Mouse (Mus musculus) forebrain, embryonic 10.5 days (tissue): ENCODE measurements around the gene Pold4. TPM values are rescaled to one million over a fixed set of nuclear protein-coding genes. Genes with fewer than 3 reads are reported as not detected.

Source experiments
- DNase-seq: peaks from one replicate; pipeline ENCODE4 v3.0.0-alpha.2; 2017; ENCODE audit warnings: low spot score; ENCODE audit errors: extremely low spot score
- H3K27ac ChIP-seq: fragments of 300-500 bp; sonication (generic); 2 replicates; pipeline ENCODE4 v1.5.1; 2016; ENCODE audit warnings: mild to moderate bottlenecking
- H3K27me3 ChIP-seq: fragments of 300-500 bp; sonication (generic); 2 replicates; pipeline ENCODE4 v1.6.1; 2016; ENCODE audit warnings: mild to moderate bottlenecking; ENCODE audit not compliant: poor library complexity, severe bottlenecking
- H3K36me3 ChIP-seq: fragments of 300-500 bp; sonication (generic); replicated peaks from 2 replicates; pipeline ENCODE4 v1.6.1; 2016; ENCODE audit warnings: mild to moderate bottlenecking, moderate library complexity
- H3K4me1 ChIP-seq: fragments of 300-500 bp; sonication (generic); 2 replicates; pipeline ENCODE4 v1.6.1; 2016
- H3K4me3 ChIP-seq: fragments of 300-500 bp; sonication (generic); 2 replicates; pipeline ENCODE4 v1.5.1; 2016; ENCODE audit warnings: mild to moderate bottlenecking, moderate library complexity
- H3K9me3 ChIP-seq: fragments of 300-500 bp; sonication (generic); 2 replicates; pipeline ENCODE4 v1.6.1; 2016; ENCODE audit warnings: mild to moderate bottlenecking, moderate library complexity
- WGBS: fragments of 180-500 bp; shearing (Covaris S2); methylation state at CpG from one replicate; pipeline ENCODE4 v1.1.7; 2016; 5-methylcytosine and 5-hydroxymethylcytosine counted together
- microRNA-seq: library from miRNA; unstranded; fragments of <30 nt; microRNA quantifications from one replicate; pipeline ENCODE4, GENCODE M21; 2017
- polyA plus RNA-seq: library from polyadenylated mRNA; unstranded; fragments of >200 nt; fragmentation: Nextera tagmentation; extraction: Ambion mirVana; gene quantifications from 2 replicates; pipeline ENCODE4 v1.2.1, GENCODE M21; 2016

The Pold4 gene
- polyA plus RNA-seq, 1 experiment from 2014 or later: 10.6 TPM

- no peaks in the 10 kb centered on the region for H3K9me3 ChIP-seq
- peaks cover 55% of the 10 kb centered on the region for H3K27me3 ChIP-seq
- peaks cover 12% of the 10 kb centered on the region; the same call in 1 of the 2 replicates for H3K36me3 ChIP-seq
- H3K27ac ChIP-seq: no peak overlapping the region
- 70% methylated on average over 6 of the region's 6 CpGs for WGBS
- H3K4me1 ChIP-seq: peaks cover 11% of the 10 kb centered on the region
- no peak overlapping the region for H3K4me3 ChIP-seq
- DNase-seq: no peak
Measured at GRCm38 (mm10) chr19:4270187-4270586, 38.5 kb downstream of the Pold4 start.

- Histone ChIP-seq H3K4me1 (peaks cover 11% of the 10 kb centered on the region), H3K4me3 (no peak overlapping the region), H3K27me3 (peaks cover 55% of the 10 kb centered on the region), H3K9me3 (0 out of 2 replicates have a peak, but pooled peaks cover 3% of the 10 kb centered on the region), H3K27ac (no peak overlapping the region), H3K36me3 (peaks cover 14% of the 10 kb centered on the region; the same call in 1 of the 2 replicates)
- DNase-seq: no peak
- WGBS: 93% methylated on average over 11 of the region's 11 CpGs
Measured at GRCm38 (mm10) chr19:4270972-4271371, 39.3 kb downstream of the Pold4 start.

GRCm38 (mm10) chr19:4279487-4279886 is 47.8 kb downstream of the Pold4 start:
- Histone ChIP-seq H3K4me1 (peaks cover 23% of the 10 kb centered on the region), H3K4me3 (no peak overlapping the region), H3K27me3 (peaks cover 16% of the 10 kb centered on the region), H3K9me3 (peaks cover 11% of the 10 kb centered on the region; the same call in 1 of the 2 replicates), H3K27ac (no peak overlapping the region), H3K36me3 (peaks cover 29% of the 10 kb centered on the region)
- DNase-seq: no peak
- WGBS: 94% methylated on average over 1 of the region's 1 CpGs

GRCm38 (mm10) chr19:4280425-4280824 is 48.7 kb downstream of the Pold4 start:
- H3K9me3 ChIP-seq: peaks cover 11% of the 10 kb centered on the region; the same call in 1 of the 2 replicates
- H3K4me1 ChIP-seq: peaks cover 23% of the 10 kb centered on the region
- H3K27me3 ChIP-seq: peaks cover 16% of the 10 kb centered on the region
- no peak overlapping the region for H3K27ac ChIP-seq
- no peak for DNase-seq
- peaks cover 38% of the 10 kb centered on the region for H3K36me3 ChIP-seq
- no peak overlapping the region for H3K4me3 ChIP-seq
- 95% methylated on average over 9 of the region's 9 CpGs for WGBS

- H3K9me3 ChIP-seq: peaks cover 6% of the 10 kb centered on the region; the same call in 1 of the 2 replicates
- under 1% methylated on average over 48 of the region's 50 CpGs for WGBS
- H3K4me1 ChIP-seq: peaks cover 23% of the 10 kb centered on the region
- peak within 1 kb of the TSS; percentile 73 for H3K4me3 ChIP-seq
- H3K36me3 ChIP-seq: peaks cover 59% of the 10 kb centered on the region
- DNase-seq: peak; percentile 89
- peaks cover 16% of the 10 kb centered on the region for H3K27me3 ChIP-seq
- peak within 1 kb of the TSS; percentile 83 for H3K27ac ChIP-seq
Measured at GRCm38 (mm10) chr19:4282898-4283553, 51.3 kb downstream of the Pold4 start, which contains the start of gene Ankrd13d. Gene Ankrd13d, minus strand, starts transcription at chr19:4283137.

Small RNAs within 50 kb of the gene (microRNA-seq; reads per million reads assigned to microRNA genes)
- gene Gm26115 (not detected), gene Mir6985 (not detected)

Other genes with a start within 250 kb of the Pold4 start
- gene Acy3, start 245.3 kb upstream of the Pold4 start, polyA plus RNA-seq: 1.8 and 2.5 TPM in 2 replicates
- gene Tbx10, start 239.1 kb upstream of the Pold4 start, polyA plus RNA-seq: not detected in 2 replicates
- 24.8 and 30.4 TPM in 2 replicates for gene Nudt8, start 231.3 kb upstream of the Pold4 start, polyA plus RNA-seq
- gene Gm49405, start 231.3 kb upstream of the Pold4 start, polyA plus RNA-seq: 2.8 and 3.5 TPM in 2 replicates
- 3.6 and 4.0 TPM in 2 replicates for gene Doc2g, start 228.6 kb upstream of the Pold4 start, polyA plus RNA-seq
- 208 and 210 TPM in 2 replicates for gene Ndufv1, start 219.1 kb upstream of the Pold4 start, polyA plus RNA-seq
- gene Gstp1, start 193.9 kb upstream of the Pold4 start, polyA plus RNA-seq: 412 and 423 TPM in 2 replicates
- gene Gstp2, start 185.9 kb upstream of the Pold4 start, polyA plus RNA-seq: 0.27 and 0.46 TPM in 2 replicates
- not detected in 2 replicates for gene Gstp3, start 172.3 kb upstream of the Pold4 start, polyA plus RNA-seq
- gene Cabp2, start 150.3 kb upstream of the Pold4 start, polyA plus RNA-seq: not detected in 2 replicates
- gene Cdk2ap2, start 134.7 kb upstream of the Pold4 start, polyA plus RNA-seq: 85.8 and 86.6 TPM in 2 replicates
- gene Pitpnm1, start 131.9 kb upstream of the Pold4 start, polyA plus RNA-seq: 12.1 and 15.8 TPM in 2 replicates
- 55.2 and 56.5 TPM in 2 replicates for gene Aip, start 106.0 kb upstream of the Pold4 start, polyA plus RNA-seq
- gene Gpr152, start 92.1 kb upstream of the Pold4 start, polyA plus RNA-seq: not detected in 2 replicates
- gene Cabp4, start 87.9 kb upstream of the Pold4 start, polyA plus RNA-seq: not detected in 2 replicates
- 128 and 130 TPM in 2 replicates for gene Coro1b, start 83.3 kb upstream of the Pold4 start, polyA plus RNA-seq
- 0.71 TPM in 1 of 2 replicates, not detected in the other for gene Ptprcap, start 78.3 kb upstream of the Pold4 start, polyA plus RNA-seq
- gene Rps6kb2, start 68.5 kb upstream of the Pold4 start, polyA plus RNA-seq: 59.7 TPM in 2 replicates
- gene Carns1, start 56.4 kb upstream of the Pold4 start, polyA plus RNA-seq: 2.5 TPM in 2 replicates
- gene Tbc1d10c, start 40.6 kb upstream of the Pold4 start, polyA plus RNA-seq: 0.43 and 0.47 TPM in 2 replicates
- 998 and 1,002 TPM in 2 replicates for gene Ppp1ca, start 39.8 kb upstream of the Pold4 start, polyA plus RNA-seq
- 57.4 and 67.1 TPM in 2 replicates for gene Rad9a, start 30.2 kb upstream of the Pold4 start, polyA plus RNA-seq
- 0.86 and 1.1 TPM in 2 replicates for gene Clcf1, start 17.7 kb upstream of the Pold4 start, polyA plus RNA-seq
- gene AC109138.7, start 17.5 kb upstream of the Pold4 start, polyA plus RNA-seq: not detected in 2 replicates
- gene Ssh3, start 37.3 kb downstream of the Pold4 start, polyA plus RNA-seq: 3.1 and 3.6 TPM in 2 replicates
- 7.9 and 9.2 TPM in 2 replicates for gene Ankrd13d, start 51.2 kb downstream of the Pold4 start, polyA plus RNA-seq
- 13.6 and 15.0 TPM in 2 replicates for gene Grk2, start 74.3 kb downstream of the Pold4 start, polyA plus RNA-seq
- gene Kdm2a, start 166.4 kb downstream of the Pold4 start, polyA plus RNA-seq: 55.2 and 57.2 TPM in 2 replicates
- gene Rhod, start 207.5 kb downstream of the Pold4 start, polyA plus RNA-seq: 20.8 and 23.2 TPM in 2 replicates
- 2.5 and 3.0 TPM in 2 replicates for gene Syt12, start 245.5 kb downstream of the Pold4 start, polyA plus RNA-seq